Mouse (Mus musculus) activated CD4-positive, CD25-positive, alpha-beta regulatory T cell, adult 4 months (primary cell): ENCODE data around the gene Ahcyl1. TPM values are rescaled to one million over a fixed set of nuclear protein-coding genes. Genes with fewer than 3 reads are reported as not detected.
"Not testable (repeated sequence)": the region's sequence is repeated elsewhere in the genome, so short reads cannot be mapped to it uniquely, and the experiment has no call there.

Experiments used
- ATAC-seq: one replicate; pipeline ENCODE4 v1.8.0; 2017
- polyA plus RNA-seq, 2 experiments: library from polyadenylated mRNA; unstranded; fragments of 100-300 nt; shearing (Covaris generic); gene quantifications; one replicate each; pipeline ENCODE4 v1.2.1; 2017

Gene Ahcyl1
- polyA plus RNA-seq, 2 experiments from 2014 or later = 14.8 to 24.1 TPM

DNA sequence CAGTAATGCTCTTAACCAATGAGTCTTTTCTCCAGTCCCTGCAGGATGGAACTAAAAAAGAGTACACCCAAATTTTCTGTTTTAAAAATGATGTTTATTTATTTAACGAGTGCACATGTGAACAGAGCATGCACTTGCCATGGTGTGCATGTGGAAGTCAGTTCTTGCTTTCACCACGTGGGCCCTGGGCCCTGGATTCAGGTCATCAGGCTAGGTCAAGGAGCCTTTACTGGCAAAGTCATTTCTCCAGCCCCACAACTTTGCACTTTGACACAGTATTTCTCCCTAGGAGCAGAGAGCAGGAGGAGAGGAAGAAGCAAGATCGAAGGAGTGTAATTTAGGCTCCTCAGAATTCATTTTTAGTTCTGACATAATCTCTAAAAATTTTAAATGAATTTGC, 41.5 kb downstream of the Ahcyl1 start:
- no peak for ATAC-seq

DNA sequence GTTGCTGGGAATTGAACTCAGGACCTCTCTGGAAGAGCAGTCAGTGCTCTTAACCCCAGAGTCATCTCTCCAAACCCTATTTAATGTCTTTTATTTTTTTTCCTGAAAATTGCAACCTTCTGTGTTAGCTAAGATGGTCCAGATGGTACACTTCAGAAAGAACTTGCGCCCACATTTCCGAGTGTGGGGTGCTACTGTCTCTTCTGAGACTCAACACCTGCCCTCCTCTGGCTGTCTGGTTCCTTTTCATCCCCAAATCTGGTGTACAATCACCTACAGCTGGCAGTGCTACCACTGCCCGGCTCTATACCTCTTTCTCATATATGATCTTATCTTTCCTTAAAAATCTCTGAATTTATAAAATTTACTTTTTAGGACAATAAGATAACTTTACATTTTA, 43.4 kb downstream of the Ahcyl1 start:
- ATAC-seq = no peak

DNA sequence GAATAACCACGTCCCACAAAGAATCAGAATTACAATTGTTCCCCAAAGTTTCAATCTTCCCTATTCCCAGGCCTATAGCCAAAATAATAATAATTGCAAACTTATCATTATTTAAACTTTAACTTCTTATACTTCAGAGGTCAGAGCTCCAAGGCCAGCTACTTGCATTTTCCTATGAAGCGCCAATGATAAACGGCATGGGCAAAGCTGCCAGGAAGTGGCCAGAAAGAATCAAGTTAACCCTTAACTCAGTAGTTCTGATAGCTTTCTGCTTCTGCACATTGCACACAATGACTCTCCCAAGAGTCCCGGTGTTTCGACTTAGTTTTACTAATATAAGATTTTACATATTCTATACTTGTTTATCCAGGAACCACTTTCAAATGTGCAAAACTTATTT, 46.1 kb downstream of the Ahcyl1 start:
- not testable (repeated sequence) for ATAC-seq

GRCm38 (mm10) chr3:107646947-107647346, 49.4 kb downstream of the Ahcyl1 start:
- no peak for ATAC-seq

DNA sequence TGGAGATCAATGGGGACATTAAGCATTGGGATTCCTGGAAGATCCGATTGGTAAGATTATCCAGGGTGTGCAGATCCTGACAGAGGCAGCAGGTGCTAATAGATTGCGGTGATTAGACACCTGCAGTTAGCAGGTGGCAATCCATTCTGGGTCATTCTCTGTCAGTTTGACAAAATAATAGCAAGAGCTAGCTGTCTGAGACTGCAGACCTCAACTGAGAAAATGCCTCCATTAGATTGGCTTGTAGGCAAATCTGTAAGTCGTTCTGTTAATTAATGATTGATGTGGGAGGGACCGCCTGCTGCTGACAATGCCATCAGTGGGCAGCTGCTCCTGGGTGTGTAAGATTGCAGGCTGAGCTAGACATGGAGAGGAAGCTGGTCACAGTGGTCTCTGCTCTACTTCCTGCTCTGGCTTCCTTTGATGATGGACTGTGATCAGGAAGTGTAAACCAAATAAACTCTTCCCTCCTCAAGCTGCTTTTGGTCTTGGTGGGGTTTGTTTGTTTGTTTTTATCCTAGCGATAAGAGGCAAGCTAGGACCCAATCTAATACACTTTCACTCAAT, 58.7 kb downstream of the Ahcyl1 start:
- no peak for ATAC-seq

GRCm38 (mm10) chr3:107636236-107636635, 60.1 kb downstream of the Ahcyl1 start:
- no peak for ATAC-seq

DNA sequence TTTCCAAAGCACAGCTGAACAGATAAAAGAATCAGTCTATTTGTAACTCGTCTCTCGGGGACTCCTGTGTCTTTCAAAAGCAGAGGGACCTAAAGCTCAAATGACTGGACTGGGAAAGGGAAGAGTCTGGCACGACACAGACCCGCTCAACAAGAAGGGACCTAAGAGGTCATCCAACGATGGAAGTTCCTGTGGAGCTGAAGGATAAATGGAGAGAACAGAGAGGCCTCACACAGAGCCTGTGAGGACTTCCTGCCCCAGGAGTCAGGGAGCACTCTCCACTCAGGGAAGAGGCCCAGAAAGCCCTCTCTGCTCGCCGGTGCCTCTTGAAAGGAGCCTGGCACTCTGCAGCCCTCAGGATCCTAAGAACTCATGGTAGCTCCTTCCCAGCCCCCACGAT, 60.5 kb downstream of the Ahcyl1 start:
- no peak for ATAC-seq

- no peak for ATAC-seq
These were observed 62.5 kb downstream of the Ahcyl1 start for GRCm38 (mm10) chr3:107633906-107634305.

DNA sequence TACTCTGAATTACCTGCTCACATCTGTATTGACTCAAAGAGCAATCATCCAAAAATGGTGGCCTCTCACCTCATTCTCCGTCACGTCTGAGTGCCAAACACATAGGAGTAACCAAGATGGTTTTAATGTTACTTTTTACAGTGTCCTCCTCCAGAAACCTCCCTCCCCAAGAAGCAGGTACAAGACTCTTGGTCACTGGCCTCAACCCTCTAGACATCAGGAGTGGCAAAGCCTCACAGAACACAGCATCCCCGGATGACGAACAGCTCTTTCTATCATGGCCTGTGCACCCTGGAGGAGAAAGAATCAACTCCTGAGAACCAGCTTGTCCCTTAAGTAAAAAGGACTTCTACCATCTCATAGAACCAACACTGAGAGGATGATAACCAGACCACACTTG, 63.6 kb downstream of the Ahcyl1 start:
- ATAC-seq = no peak

DNA sequence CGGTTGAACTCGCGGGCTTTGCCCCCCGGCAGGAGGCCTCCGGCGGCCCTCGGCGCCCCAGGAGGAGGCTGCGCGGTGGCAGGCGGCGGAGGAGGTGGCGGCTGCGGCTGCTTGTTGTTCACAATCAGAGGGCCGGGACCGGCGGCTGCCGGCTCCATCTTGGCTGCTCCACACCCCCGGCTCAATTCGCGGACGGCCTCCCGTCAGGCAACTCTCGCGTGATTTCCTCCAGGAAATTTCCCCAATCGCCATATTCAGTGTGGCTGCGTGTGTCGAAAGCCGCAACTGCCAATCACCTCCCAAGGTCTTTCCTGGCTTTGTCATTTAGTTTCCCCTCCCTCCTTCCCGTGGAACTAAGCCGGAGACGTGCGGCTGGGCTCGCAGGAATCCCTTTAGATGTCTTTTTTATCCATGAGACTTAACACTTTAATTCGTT, 64.8 kb downstream of the Ahcyl1 start, which contains the start of gene Strip1:
Strip1 (minus strand) TSS at position 172 of the 436 bp plus-strand sequence.
- ATAC-seq = peak; percentile 95

- peak; percentile 21 for ATAC-seq
These were observed 65.5 kb downstream of the Ahcyl1 start, which contains the start of gene Gm10961 for GRCm38 (mm10) chr3:107630682-107631522. Gm10961 (plus strand) TSS chr3:107631322.

DNA sequence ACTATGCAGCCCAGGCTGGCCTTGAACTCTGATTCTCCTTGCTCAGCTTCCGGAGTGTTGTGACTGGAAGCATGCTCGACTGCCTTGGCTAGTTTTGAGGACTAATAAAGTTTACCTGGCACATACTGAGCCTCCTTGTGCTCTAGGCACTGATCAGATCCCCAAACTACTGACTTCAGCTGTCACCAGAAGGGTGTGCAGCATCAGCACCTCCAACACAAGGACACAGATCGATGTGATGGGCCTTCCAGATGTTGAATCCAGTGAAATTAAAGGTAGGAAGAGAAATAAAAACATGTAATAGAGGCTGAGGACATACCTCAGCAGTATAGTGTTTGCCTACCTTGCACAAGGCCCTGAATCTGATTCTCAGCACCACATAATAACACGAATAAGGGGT, 66.9 kb downstream of the Ahcyl1 start:
- no peak for ATAC-seq

DNA sequence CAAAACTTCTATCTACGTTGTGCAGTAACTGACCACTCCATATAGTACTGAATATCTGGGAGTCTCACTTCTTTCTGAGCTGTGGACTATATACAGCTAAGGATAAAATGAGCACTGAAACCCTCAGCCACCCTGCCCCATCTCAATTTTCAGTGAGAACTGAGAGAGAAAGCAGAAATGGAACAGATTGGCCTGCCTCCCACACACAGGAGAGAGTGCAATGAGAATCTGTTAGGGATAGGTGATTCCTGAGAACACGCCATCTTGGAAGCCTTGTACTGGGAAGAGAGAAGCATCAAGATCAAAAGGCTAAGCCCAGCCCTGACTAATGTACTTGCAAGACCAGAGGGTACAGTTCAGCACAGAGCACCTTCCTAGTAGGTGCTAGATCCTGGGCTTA, 67.8 kb downstream of the Ahcyl1 start:
- ATAC-seq = no peak

GRCm38 (mm10) chr3:107627641-107628040, 68.7 kb downstream of the Ahcyl1 start:
- no peak for ATAC-seq

DNA sequence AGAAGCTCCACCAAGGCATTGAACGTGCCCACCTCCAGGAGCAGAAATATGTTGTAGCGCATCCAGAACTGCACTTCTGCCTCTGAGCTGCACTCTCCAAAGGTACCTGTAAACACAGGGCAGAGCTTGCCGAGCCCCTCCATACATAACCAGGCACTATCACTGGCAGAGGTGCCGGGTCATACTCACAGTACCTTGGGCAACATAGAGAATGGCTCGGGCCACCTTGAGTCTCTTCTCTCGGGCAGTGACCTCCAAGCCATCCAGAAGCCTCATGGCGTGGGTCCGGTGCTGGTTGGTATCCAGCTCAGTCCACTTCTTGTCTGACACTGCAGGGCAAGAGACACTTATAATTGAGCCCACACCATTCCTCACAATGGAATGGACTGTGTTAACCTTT, 69.6 kb downstream of the Ahcyl1 start:
- no peak for ATAC-seq

DNA sequence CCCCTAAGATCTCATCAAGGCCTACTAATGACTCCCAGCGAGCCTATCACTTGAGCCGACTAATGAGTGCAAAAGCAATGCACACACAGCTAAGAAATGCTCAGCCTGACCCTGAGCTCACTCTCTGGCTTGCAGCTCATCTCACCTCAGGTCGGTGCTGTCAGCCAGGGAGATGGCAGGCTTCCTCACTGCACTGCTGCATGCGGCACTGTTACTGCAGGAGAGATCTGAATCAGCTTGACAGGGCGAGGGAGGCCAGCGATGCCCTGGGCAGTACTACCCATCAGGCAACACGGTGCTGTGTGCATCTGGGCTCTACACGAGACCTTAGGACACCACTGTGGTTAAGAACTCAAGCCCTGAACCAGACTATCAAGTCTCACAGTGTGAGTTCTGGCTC, 70.8 kb downstream of the Ahcyl1 start:
- ATAC-seq = no peak

- ATAC-seq = no peak
These were observed 71.9 kb downstream of the Ahcyl1 start for GRCm38 (mm10) chr3:107624424-107624823.

GRCm38 (mm10) chr3:107622537-107622936, 73.8 kb downstream of the Ahcyl1 start:
- ATAC-seq = no peak

DNA sequence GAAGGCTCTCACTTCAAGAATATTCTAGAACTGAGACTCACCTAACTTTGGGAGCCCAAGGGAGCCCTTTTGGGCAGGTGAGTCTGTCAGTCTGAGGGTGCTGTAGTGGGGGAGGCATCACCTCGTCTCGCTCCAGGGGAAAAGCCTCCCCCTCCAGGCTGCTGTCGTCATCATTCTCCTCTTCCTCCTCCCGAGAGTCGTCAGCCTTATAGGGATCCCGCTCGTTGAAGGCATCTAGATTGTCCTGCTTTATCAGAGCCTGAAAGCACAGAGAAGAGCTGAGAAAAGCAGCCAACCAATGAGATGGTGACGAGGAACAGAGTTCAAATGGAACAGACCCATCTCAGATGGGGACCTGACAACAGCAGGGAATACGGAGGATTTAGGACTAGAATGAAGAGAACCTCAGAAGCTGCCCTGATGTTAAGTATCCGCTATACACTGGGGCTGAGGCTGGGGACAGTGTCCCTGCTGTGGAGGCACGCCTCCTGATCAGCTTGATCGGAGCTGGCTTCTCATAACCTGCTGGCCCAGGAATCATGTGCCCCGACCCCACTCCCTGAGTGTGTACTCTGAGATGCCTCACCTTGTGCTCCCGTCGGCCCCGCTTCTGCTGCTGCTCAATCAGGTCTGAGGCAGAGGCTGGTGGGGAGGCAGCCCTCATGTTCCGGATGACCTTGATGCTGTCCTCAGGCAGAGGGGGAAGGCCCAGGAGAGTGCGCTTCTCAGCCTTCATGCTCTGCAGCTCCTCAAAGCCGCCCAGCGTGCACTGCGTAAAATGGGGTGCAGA, 74.9 kb downstream of the Ahcyl1 start:
- ATAC-seq = no peak

GRCm38 (mm10) chr3:107619911-107620310, 76.4 kb downstream of the Ahcyl1 start:
- ATAC-seq = no peak

DNA sequence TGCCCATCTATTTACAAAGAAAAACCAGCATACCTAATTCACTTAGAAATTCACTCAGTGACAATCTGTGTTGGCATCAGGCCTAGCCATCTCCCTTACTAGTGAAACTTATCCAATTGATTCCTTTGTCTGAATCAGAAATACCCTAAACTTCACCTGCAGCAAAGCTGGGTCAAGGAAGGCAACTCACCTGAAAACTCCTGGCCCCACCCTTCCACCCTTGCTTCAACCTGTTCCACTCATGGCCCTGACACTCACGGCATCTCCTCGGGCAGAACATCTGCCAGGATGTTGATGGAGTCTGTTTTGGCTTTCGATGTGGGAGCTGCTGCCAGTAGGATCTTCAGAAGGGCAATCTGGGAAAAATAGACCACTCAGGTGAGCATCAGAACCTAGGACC, 78.6 kb downstream of the Ahcyl1 start:
- no peak for ATAC-seq
